Mouse (Mus musculus): ENCODE measurements at regions not wholly inside any gene's neighbourhood (a gene's known extent, or its start where the extent isn't known, plus 50 kb on each side); places are given as distances from the start of the nearest gene placed in this dataset.

- no peaks in the 10 kb centered on the region for H3K9me3 ChIP-seq
- H3K4me2 ChIP-seq: no peak overlapping the region
- 64% methylated on average over 9 of the region's 10 CpGs for WGBS
- no peaks in the 10 kb centered on the region for H3K27me3 ChIP-seq (replicated peaks)
- H3K27ac ChIP-seq: no peak overlapping the region
- H3K4me3 ChIP-seq: no peak overlapping the region
- H3K4me1 ChIP-seq: 0 out of 2 replicates have a peak, but pooled peaks cover 3% of the 10 kb centered on the region
- H3K9ac ChIP-seq: no peak overlapping the region
- H3K36me3 ChIP-seq (replicated peaks): no peaks in the 10 kb centered on the region
- ATAC-seq (replicated peaks): peak; percentile 58; the same call in 1 of the 2 replicates
Observed at GRCm38 (mm10) chr10:117515777-117516501, 113.4 kb upstream of the Cpm start.

GRCm38 (mm10) chr10:117515039-117515438 is 114.3 kb upstream of the Cpm start:
- H3K36me3 ChIP-seq (replicated peaks): no peaks in the 10 kb centered on the region
- no peak overlapping the region for H3K4me2 ChIP-seq
- 95% methylated on average over 8 of the region's 8 CpGs for WGBS
- H3K27ac ChIP-seq: no peak overlapping the region
- no peaks in the 10 kb centered on the region for H3K9me3 ChIP-seq
- no peak for ATAC-seq (replicated peaks)
- no peak overlapping the region for H3K4me3 ChIP-seq
- H3K9ac ChIP-seq: no peak overlapping the region
- no peaks in the 10 kb centered on the region for H3K27me3 ChIP-seq (replicated peaks)
- 0 out of 2 replicates have a peak, but pooled peaks cover 3% of the 10 kb centered on the region for H3K4me1 ChIP-seq

- ATAC-seq (replicated peaks): no peak
- WGBS: 93% methylated on average over 7 of the region's 7 CpGs
- Histone ChIP-seq H3K27me3 (replicated peaks) (no peaks in the 10 kb centered on the region), H3K27ac (no peak overlapping the region), H3K9me3 (no peaks in the 10 kb centered on the region), H3K36me3 (replicated peaks) (no peaks in the 10 kb centered on the region), H3K4me3 (no peak overlapping the region), H3K4me1 (0 out of 2 replicates have a peak, but pooled peaks cover 3% of the 10 kb centered on the region), H3K4me2 (no peak overlapping the region), H3K9ac (no peak overlapping the region)
Observed at GRCm38 (mm10) chr10:117513925-117514546, 115.3 kb upstream of the Cpm start.

DNA sequence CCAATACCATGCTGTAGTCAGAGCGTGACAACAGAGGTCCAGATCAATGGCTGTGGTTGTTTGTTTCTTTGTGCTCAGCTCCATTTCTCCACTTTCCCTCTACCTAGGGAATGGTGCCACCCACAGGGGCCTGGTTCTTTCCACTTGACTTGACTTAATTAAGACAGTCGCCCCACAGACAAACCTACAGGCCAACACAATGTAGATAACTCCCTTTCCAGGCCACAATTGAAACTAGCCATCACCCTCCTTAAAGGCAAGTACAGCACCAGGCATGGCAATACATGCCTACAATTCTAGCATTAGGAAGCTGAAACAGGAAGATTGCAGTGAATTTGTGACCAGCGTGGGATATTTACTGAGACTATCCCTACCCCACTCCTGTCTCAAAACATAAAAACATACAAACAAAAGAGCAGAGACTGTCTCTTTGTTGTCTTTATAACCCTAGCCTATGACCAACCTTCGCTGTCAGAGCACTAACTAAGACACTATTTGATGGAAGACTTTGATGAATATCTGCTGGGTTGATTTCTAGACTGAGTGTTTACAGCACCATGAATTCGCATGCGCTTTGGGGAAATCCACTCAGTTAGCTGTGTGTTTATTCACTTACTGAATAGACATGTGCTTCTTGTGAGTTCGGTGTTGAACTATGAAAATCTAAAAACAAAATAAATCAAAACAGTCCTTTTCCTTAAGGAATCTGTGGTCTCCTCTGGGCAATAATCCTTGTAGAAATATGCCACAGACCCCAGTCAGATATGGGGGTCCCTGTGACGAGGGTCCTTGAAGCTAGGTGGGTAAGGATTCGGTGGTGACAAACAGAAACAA is 116.7 kb upstream of the Cpm start:
- H3K4me1 ChIP-seq: no peaks in the 10 kb centered on the region
- no peaks in the 10 kb centered on the region for H3K27me3 ChIP-seq (replicated peaks)
- H3K9ac ChIP-seq: no peak overlapping the region
- H3K4me2 ChIP-seq: no peak overlapping the region
- no peak overlapping the region for H3K27ac ChIP-seq
- no peak for ATAC-seq (replicated peaks)
- WGBS: 89% methylated on average over 9 of the region's 9 CpGs
- no peaks in the 10 kb centered on the region for H3K36me3 ChIP-seq (replicated peaks)
- no peaks in the 10 kb centered on the region for H3K9me3 ChIP-seq
- no peak overlapping the region for H3K4me3 ChIP-seq

DNA sequence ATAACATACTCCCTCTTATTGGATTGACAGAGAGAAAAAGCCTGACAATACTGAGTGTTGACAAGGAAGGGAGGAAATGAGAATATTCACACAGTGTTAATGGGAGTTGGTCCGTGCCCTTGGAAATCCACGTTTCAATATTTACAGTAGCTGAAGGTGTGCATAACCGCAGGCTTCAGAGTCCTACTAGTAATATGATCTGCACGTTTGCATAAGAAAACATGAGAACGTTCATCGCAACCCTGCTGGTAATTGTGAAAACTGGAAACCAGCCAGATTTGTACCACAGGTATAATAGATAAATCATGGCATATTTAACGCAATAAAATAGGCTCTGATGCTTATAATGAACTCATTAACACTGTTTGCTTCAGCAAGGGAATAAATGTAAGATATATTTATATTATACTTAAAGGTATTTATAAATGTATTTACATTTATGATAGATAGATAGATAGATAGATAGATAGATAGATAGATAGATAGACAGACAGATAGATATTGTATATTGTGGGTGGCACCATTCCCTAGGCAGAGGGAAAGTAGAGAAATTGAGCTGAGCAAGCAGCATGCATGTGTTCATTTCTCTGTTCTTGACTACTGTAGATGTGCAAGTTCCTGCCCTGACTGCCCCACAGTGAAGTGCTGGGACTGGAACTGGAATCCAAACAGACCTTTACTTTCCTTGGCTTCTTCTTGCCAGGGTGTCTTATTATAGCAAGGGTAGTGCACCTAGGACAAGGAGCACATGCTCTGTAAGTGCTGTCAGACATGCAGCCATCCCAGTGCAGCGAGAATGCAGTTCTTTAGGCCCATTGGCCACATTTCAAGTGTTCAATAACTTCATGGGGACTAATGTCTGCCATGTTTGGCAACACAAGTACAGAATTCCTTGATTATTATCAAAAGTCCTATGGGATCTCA is 117.6 kb upstream of the Cpm start:
- H3K27me3 ChIP-seq (replicated peaks): no peaks in the 10 kb centered on the region
- H3K9ac ChIP-seq: no peak overlapping the region
- ATAC-seq (replicated peaks): no peak
- 82% methylated on average over 8 of the region's 8 CpGs for WGBS
- H3K4me3 ChIP-seq: no peak overlapping the region
- no peak overlapping the region for H3K4me2 ChIP-seq
- H3K4me1 ChIP-seq: no peaks in the 10 kb centered on the region
- no peak overlapping the region for H3K27ac ChIP-seq
- no peaks in the 10 kb centered on the region for H3K36me3 ChIP-seq (replicated peaks)
- H3K9me3 ChIP-seq: no peaks in the 10 kb centered on the region

DNA sequence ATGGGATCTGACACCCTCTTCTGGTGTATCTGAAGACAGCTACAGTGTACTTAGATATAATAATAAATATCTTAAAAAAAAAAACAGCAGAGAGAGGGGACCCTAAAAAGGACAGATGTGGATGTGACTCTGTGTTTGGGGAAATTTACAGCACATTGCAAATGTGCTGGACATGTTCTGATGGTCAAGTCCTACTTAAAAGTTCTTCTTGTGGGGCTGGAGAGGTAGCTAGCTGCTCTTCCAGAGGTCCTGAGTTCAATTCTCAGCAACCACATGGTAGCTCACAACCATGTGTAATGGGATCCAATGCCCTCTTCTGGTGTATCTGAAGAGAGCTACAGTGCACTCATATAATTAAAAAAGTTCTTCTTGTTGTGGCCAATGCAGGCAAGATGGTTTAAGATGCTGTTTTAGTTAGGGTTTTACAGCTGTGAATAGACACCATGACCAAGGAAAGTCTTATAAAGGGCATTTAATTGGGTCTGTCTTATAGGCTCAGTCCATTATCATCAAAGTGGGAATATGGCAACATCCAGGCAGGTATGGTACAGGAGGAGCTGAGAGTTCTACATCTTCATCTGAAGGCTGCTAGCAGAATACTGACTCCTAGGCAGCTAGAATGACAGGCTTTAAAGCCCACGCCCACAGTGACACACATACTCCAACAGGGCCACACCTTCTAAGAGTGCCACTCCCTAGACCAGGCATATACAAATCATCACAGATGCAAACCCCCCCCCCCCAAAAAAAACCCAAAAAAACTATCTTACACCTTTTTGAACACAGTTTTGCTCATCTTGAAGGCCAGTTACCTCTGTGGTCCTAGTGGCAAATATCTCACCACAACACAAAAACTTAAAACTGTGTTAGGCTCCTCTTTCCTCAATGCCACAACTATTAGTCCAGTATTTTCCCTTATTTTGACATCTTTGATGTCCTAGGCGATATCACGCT is 118.5 kb upstream of the Cpm start:
- Histone ChIP-seq H3K27me3 (replicated peaks) (no peaks in the 10 kb centered on the region), H3K4me1 (no peaks in the 10 kb centered on the region), H3K9me3 (no peaks in the 10 kb centered on the region), H3K36me3 (replicated peaks) (no peaks in the 10 kb centered on the region), H3K9ac (no peak overlapping the region), H3K4me2 (no peak overlapping the region), H3K4me3 (no peak overlapping the region), H3K27ac (no peak overlapping the region)
- no peak for ATAC-seq (replicated peaks)
- 89% methylated on average over 3 of the region's 3 CpGs for WGBS

- H3K27ac ChIP-seq: no peak overlapping the region
- no peaks in the 10 kb centered on the region for H3K36me3 ChIP-seq (replicated peaks)
- no peak overlapping the region for H3K4me3 ChIP-seq
- no peak for ATAC-seq (replicated peaks)
- H3K4me2 ChIP-seq: no peak overlapping the region
- no peak overlapping the region for H3K9ac ChIP-seq
- WGBS: 83% methylated on average over 2 of the region's 2 CpGs
- H3K27me3 ChIP-seq (replicated peaks): no peaks in the 10 kb centered on the region
- no peaks in the 10 kb centered on the region for H3K9me3 ChIP-seq
- no peaks in the 10 kb centered on the region for H3K4me1 ChIP-seq
Observed at GRCm38 (mm10) chr10:117510224-117510486, 119.1 kb upstream of the Cpm start.

DNA sequence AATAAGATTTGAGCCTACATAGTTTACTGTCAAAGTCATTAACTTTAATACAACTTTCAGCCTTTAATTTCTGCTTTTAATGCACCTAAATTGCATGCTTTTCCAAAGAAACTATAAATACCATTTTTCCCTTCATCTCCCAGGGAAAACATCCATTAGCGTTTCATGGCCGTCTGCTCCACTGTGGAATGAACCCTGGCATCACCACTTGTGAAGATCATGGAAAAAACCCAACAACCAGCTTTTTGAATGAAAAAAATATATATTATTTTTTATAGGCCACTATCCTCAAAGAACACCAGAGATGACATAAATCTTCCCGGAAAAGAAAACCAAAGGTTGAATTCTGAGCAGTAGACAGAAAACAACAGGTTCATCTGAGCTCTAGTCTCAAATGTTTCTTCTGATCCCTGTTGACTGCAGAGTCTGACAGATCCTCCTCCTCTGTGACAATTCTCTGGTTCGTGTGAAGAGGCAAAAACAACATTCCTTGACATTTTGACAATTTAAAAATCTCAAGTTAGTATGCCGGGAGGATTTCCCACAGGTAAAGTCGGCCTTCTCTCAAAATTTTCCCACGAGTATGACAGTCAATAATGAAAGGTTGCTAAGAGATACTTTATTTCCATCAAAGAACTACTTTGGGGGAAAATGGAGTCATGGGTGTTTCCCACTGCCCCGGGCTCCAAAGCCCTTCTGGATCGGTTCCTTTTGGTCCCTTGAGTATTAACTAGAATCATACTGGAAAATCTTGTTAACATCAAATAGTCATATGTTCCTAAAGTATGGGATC is 119.7 kb upstream of the Cpm start:
- ATAC-seq (replicated peaks): no peak
- H3K9ac ChIP-seq: no peak overlapping the region
- H3K9me3 ChIP-seq: no peaks in the 10 kb centered on the region
- no peak overlapping the region for H3K27ac ChIP-seq
- WGBS: 75% methylated on average over 9 of the region's 9 CpGs
- H3K36me3 ChIP-seq (replicated peaks): no peaks in the 10 kb centered on the region
- H3K4me3 ChIP-seq: no peak overlapping the region
- H3K4me1 ChIP-seq: no peaks in the 10 kb centered on the region
- no peak overlapping the region for H3K4me2 ChIP-seq
- no peaks in the 10 kb centered on the region for H3K27me3 ChIP-seq (replicated peaks)

DNA sequence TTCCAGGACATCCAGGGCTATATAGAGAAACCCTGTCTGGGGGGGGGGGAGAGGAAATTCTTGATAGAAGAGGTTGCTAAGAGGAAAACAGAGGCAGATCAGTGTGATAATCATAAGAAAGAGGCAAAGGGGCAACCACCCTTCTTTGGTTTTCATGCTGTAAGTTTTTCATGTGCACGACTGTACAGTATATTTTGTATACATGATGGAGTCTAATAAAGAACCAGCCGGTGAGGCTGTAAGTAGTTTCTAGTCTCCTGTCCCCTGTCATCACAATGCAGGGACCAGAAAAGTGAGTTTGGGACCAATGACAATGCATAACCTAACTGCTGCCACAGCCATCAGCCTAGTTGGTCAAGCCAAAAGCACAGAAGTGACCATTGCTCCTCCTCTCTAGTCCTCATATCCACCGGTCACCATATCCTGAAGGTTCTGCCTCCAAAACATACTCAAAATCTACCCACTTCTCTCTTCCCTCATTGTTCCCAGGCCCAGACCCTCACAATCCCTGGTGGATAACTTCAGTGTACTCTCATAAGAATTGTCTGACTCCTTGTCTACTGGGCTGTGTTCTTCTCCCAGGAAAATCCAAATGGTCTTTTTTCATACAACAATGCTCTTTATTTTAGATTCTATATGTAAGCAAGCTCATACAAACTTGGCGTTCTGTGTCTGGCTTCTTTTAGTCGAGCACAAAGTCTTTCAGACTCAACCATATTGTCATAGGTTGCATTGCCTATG is 122.9 kb upstream of the Cpm start:
- H3K4me1 ChIP-seq: no peaks in the 10 kb centered on the region
- H3K9ac ChIP-seq: no peak overlapping the region
- no peaks in the 10 kb centered on the region for H3K9me3 ChIP-seq
- 0 out of 2 replicates have a peak, but pooled peaks cover 3% of the 10 kb centered on the region for H3K27me3 ChIP-seq (replicated peaks)
- H3K4me3 ChIP-seq: no peak overlapping the region
- no peak overlapping the region for H3K27ac ChIP-seq
- H3K4me2 ChIP-seq: no peak overlapping the region
- no peaks in the 10 kb centered on the region for H3K36me3 ChIP-seq (replicated peaks)
- ATAC-seq (replicated peaks): no peak
- WGBS: 92% methylated on average over 5 of the region's 5 CpGs

DNA sequence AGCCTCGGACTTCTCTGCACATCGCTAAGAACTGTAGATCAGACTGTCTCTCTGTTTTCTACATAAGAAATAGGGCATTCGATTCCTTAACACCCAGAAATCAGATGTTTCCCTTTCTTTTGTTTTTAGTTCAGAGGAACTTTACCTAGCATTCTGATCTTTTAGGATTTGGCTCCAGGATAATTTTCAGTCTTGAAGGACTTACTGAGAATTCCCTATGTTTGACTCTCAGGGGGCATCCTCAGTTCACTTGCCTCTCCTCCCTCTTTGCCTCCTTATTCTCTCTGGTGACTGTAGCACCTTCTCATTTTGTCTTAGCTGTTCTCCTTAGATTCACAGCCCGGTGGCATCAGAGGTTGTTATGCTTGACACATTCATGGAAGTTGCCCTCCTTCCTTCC is 123.8 kb upstream of the Cpm start:
- no peaks in the 10 kb centered on the region for H3K36me3 ChIP-seq (replicated peaks)
- 83% methylated on average over 4 of the region's 4 CpGs for WGBS
- H3K4me1 ChIP-seq: no peaks in the 10 kb centered on the region
- no peak for ATAC-seq (replicated peaks)
- no peaks in the 10 kb centered on the region for H3K9me3 ChIP-seq
- H3K27me3 ChIP-seq (replicated peaks): 0 out of 2 replicates have a peak, but pooled peaks cover 3% of the 10 kb centered on the region
- no peak overlapping the region for H3K27ac ChIP-seq
- no peak overlapping the region for H3K4me3 ChIP-seq
- H3K9ac ChIP-seq: no peak overlapping the region
- H3K4me2 ChIP-seq: no peak overlapping the region

All from midbrain, embryonic 15.5 days (tissue).